Mouse (Mus musculus) cerebellum, adult 11-12 months (tissue): ENCODE measurements around the gene Rnf220.

Experiments
- DNase-seq: peaks from one replicate; pipeline ENCODE4 v3.0.0; 2022

Rnf220 gene

GRCm38 (mm10) chr4:117434336-117434735 lies 62.5 kb downstream of the Rnf220 start:
- DNase-seq = no peak

GRCm38 (mm10) chr4:117429604-117430003 lies 67.2 kb downstream of the Rnf220 start:
- no peak for DNase-seq

- DNase-seq = no peak
Observed at GRCm38 (mm10) chr4:117427540-117427939, 69.3 kb downstream of the Rnf220 start.

- DNase-seq = no peak
Observed at GRCm38 (mm10) chr4:117421077-117421476, 75.8 kb downstream of the Rnf220 start.

GRCm38 (mm10) chr4:117416827-117417226 lies 80.0 kb downstream of the Rnf220 start:
- DNase-seq = no peak

- DNase-seq = no peak
Observed at GRCm38 (mm10) chr4:117410049-117410410, 86.8 kb downstream of the Rnf220 start.

- DNase-seq = peak; percentile 38
Observed at GRCm38 (mm10) chr4:117409144-117410048, 87.5 kb downstream of the Rnf220 start.

GRCm38 (mm10) chr4:117407945-117408344 lies 88.9 kb downstream of the Rnf220 start:
- DNase-seq = no peak

GRCm38 (mm10) chr4:117405999-117406398 lies 90.9 kb downstream of the Rnf220 start:
- peak; percentile 36 for DNase-seq

- no peak for DNase-seq
Observed at GRCm38 (mm10) chr4:117405211-117405610, 91.6 kb downstream of the Rnf220 start.

- DNase-seq = no peak
Observed at GRCm38 (mm10) chr4:117403411-117403810, 93.4 kb downstream of the Rnf220 start.

- DNase-seq = no peak
Observed at GRCm38 (mm10) chr4:117397128-117397527, 99.7 kb downstream of the Rnf220 start.

GRCm38 (mm10) chr4:117393027-117393426 lies 103.8 kb downstream of the Rnf220 start:
- DNase-seq = no peak

- no peak for DNase-seq
Observed at GRCm38 (mm10) chr4:117392391-117392790, 104.5 kb downstream of the Rnf220 start.

GRCm38 (mm10) chr4:117391966-117392365 lies 104.9 kb downstream of the Rnf220 start:
- DNase-seq = no peak

- no peak for DNase-seq
Observed at GRCm38 (mm10) chr4:117390850-117391795, 105.7 kb downstream of the Rnf220 start.

- DNase-seq = no peak
Observed at GRCm38 (mm10) chr4:117389264-117390054, 107.4 kb downstream of the Rnf220 start.

- no peak for DNase-seq
Observed at GRCm38 (mm10) chr4:117385247-117385646, 111.6 kb downstream of the Rnf220 start.

- DNase-seq = no peak
Observed at GRCm38 (mm10) chr4:117381846-117382245, 115.0 kb downstream of the Rnf220 start.

- DNase-seq = no peak
Observed at GRCm38 (mm10) chr4:117380558-117380935, 116.3 kb downstream of the Rnf220 start.

GRCm38 (mm10) chr4:117379803-117380557 lies 116.9 kb downstream of the Rnf220 start:
- DNase-seq = no peak

- no peak for DNase-seq
Observed at GRCm38 (mm10) chr4:117374078-117374540, 122.7 kb downstream of the Rnf220 start.
